Mouse (Mus musculus) embryo, embryonic 11.5 days (tissue): ENCODE measurements at regions not wholly inside any gene's neighbourhood (a gene's known extent, or its start where the extent isn't known, plus 50 kb on each side); places are given as distances from the start of the nearest gene placed in this dataset.

Experiments used
- DNase-seq: peaks from one replicate; pipeline ENCODE4 v3.0.0-alpha.2; 2012; ENCODE audit warnings: low read depth, low spot score

GRCm38 (mm10) chr1:185726324-185726723 is 271.7 kb downstream of the Slc30a10 start:
- no peak for DNase-seq

- no peak for DNase-seq
These were observed 272.2 kb downstream of the Slc30a10 start for GRCm38 (mm10) chr1:185726811-185727210.

GRCm38 (mm10) chr1:185727749-185728148 is 273.1 kb downstream of the Slc30a10 start:
- no peak for DNase-seq

- DNase-seq = no peak
These were observed 273.8 kb downstream of the Slc30a10 start for GRCm38 (mm10) chr1:185728406-185728805.

- peak; percentile 42 for DNase-seq
These were observed 276.4 kb downstream of the Slc30a10 start for GRCm38 (mm10) chr1:185731062-185731461.

GRCm38 (mm10) chr1:185736773-185737172 is 282.1 kb downstream of the Slc30a10 start:
- no peak for DNase-seq

GRCm38 (mm10) chr1:185741034-185741890 is 286.6 kb downstream of the Slc30a10 start:
- DNase-seq = no peak

- no peak for DNase-seq
These were observed 294.6 kb downstream of the Slc30a10 start for GRCm38 (mm10) chr1:185749251-185749650.

GRCm38 (mm10) chr1:185754486-185755290 is 300.0 kb downstream of the Slc30a10 start:
- DNase-seq = no peak

GRCm38 (mm10) chr1:185757376-185757775 is 302.7 kb downstream of the Slc30a10 start:
- no peak for DNase-seq

GRCm38 (mm10) chr1:185774202-185774601 is 319.6 kb downstream of the Slc30a10 start:
- no peak for DNase-seq

GRCm38 (mm10) chr1:185779604-185780003 is 325.0 kb downstream of the Slc30a10 start:
- DNase-seq = no peak

- no peak for DNase-seq
These were observed 315.0 kb downstream of the Lyplal1 start for GRCm38 (mm10) chr1:185802156-185802555.

- DNase-seq = no peak
These were observed 302.2 kb downstream of the Lyplal1 start for GRCm38 (mm10) chr1:185814901-185815300.

- peak; percentile 46 for DNase-seq
These were observed 298.1 kb downstream of the Lyplal1 start for GRCm38 (mm10) chr1:185819044-185819443.

GRCm38 (mm10) chr1:185822241-185822640 is 294.9 kb downstream of the Lyplal1 start:
- no peak for DNase-seq

- no peak for DNase-seq
These were observed 293.9 kb downstream of the Lyplal1 start for GRCm38 (mm10) chr1:185823226-185823625.

GRCm38 (mm10) chr1:185823956-185824355 is 293.2 kb downstream of the Lyplal1 start:
- DNase-seq = no peak

GRCm38 (mm10) chr1:185827986-185828385 is 289.1 kb downstream of the Lyplal1 start:
- no peak for DNase-seq

- DNase-seq = no peak
These were observed 288.6 kb downstream of the Lyplal1 start for GRCm38 (mm10) chr1:185828486-185828885.

- no peak for DNase-seq
These were observed 285.1 kb downstream of the Lyplal1 start for GRCm38 (mm10) chr1:185832059-185832458.

GRCm38 (mm10) chr1:185834171-185834570 is 282.9 kb downstream of the Lyplal1 start:
- DNase-seq = no peak
